Mouse (Mus musculus): ENCODE data around the gene Gm21985. TPM values are rescaled to one million over a fixed set of nuclear protein-coding genes. Genes with fewer than 3 reads are reported as not detected.

The Gm21985 gene
- polyA plus RNA-seq, 1 experiment from 2014 or later: 0.08 TPM

DNA sequence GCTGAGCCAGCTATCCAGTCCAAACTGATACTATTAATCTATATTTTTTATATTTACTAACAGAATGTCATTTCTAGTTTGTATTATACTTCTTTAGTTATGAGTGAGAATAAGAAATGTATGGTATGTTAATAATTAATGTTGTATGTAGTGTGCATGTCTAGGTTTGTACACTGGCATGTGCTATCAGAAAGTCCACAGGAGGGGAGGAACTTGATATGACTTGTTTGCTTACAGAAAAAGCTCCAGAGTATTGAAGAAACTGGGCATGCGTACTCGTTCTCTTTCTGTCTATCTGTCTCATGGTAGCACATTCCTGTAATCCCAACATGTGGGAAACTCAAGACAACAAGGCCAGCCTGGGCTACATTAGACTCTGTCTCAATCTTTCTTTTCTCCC, 52.1 kb downstream of the Gm21985 start:
- DNase-seq (ENCODE audit: low spot score) (no peak), ATAC-seq (ENCODE audit: insufficient number of reproducible peaks, low FRiP score, low TSS enrichment, low read depth) (no peak)
- no peaks in the 10 kb centered on the region for H3K36me3 ChIP-seq (ENCODE audit: control insufficient read depth, insufficient read depth, low read length)
- H3K4me3 ChIP-seq (ENCODE audit: low read depth, low read length): no peak overlapping the region
- H3K9ac ChIP-seq (ENCODE audit: low read length): no peak overlapping the region
- H3K27ac ChIP-seq (replicated peaks; ENCODE audit: low read depth, low read length): no peak overlapping the region
- H3K9me3 ChIP-seq (ENCODE audit: control insufficient read depth, low read length): no peaks in the 10 kb centered on the region
- no peak overlapping the region for H3K4me2 ChIP-seq (ENCODE audit: low read depth, severe bottlenecking)
- WGBS: 87% methylated on average over 2 of the region's 2 CpGs
- H3K4me1 ChIP-seq (ENCODE audit: control insufficient read depth, insufficient read depth, low read length): no peaks in the 10 kb centered on the region
- H3K27me3 ChIP-seq (ENCODE audit: control insufficient read depth, insufficient read depth, low read length): no peaks in the 10 kb centered on the region

DNA sequence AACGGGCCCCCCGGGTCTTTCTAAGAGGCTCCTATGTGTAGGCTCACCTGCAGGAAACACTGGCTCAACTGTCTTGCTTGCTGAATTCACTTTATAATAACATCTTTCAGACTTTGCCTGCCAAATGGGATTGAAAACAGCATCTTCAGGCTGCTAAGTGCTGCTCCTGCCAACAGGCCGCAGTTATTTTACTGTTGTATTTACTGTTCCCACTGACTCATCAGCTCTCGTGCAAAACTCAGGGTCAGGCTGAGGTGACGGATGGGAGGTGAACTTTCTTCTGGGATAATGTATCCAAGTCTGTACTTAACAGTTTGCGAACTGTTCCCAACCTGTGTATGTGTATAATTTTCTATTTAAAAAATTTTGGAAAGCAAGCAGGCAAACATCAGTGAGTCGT, 52.8 kb downstream of the Gm21985 start:
- Histone ChIP-seq H3K27me3 (ENCODE audit: control insufficient read depth, insufficient read depth, low read length) (no peaks in the 10 kb centered on the region), H3K4me3 (ENCODE audit: low read depth, low read length) (no peak overlapping the region), H3K27ac (replicated peaks; ENCODE audit: low read depth, low read length) (no peak overlapping the region), H3K9ac (ENCODE audit: low read length) (no peak overlapping the region), H3K36me3 (ENCODE audit: control insufficient read depth, insufficient read depth, low read length) (no peaks in the 10 kb centered on the region), H3K9me3 (ENCODE audit: control insufficient read depth, low read length) (no peaks in the 10 kb centered on the region), H3K4me1 (ENCODE audit: control insufficient read depth, insufficient read depth, low read length) (no peaks in the 10 kb centered on the region), H3K4me2 (ENCODE audit: low read depth, severe bottlenecking) (no peak overlapping the region)
- 84% methylated on average over 7 of the region's 7 CpGs for WGBS
- DNase-seq (ENCODE audit: low spot score) (no peak), ATAC-seq (ENCODE audit: insufficient number of reproducible peaks, low FRiP score, low TSS enrichment, low read depth) (no peak)

DNA sequence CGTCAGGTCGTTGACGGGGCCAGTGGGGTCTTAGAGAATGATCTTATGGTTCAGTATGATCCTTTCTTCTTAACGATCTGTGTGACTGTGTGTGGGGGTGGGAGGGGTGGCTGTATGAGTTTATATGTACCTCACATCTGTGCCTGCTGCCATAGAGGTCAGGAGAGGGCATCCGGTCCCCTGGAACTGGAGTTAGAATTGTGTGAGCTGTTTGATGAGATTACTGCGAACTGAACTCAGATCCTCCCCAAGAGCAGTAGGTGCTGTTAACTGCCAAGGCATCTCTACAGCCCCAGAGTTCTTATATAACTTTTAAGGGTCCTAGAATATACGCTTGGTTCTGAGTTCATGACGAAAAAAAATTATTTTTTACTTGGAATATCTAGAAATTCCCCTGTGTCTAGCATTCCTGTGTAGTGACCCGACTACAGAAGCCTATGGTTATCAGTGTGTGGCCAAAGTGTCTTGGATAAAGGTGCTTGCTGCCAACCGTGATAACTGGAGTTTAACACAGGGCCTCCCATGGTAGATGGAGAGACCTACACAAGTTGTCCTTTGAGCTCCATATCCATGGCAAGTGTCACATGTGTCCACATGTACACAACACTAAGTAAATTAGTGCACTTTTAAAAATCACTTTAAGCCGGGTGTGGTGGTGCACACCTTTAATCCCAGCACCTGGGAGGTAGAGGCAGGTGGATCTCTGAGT, 62.1 kb downstream of the Gm21985 start:
- Histone ChIP-seq H3K9ac (ENCODE audit: low read length) (no peak overlapping the region), H3K4me2 (ENCODE audit: low read depth, severe bottlenecking) (no peak overlapping the region), H3K9me3 (ENCODE audit: control insufficient read depth, low read length) (no peaks in the 10 kb centered on the region), H3K4me1 (ENCODE audit: control insufficient read depth, insufficient read depth, low read length) (no peaks in the 10 kb centered on the region), H3K4me3 (ENCODE audit: low read depth, low read length) (no peak overlapping the region), H3K27me3 (ENCODE audit: control insufficient read depth, insufficient read depth, low read length) (no peaks in the 10 kb centered on the region), H3K27ac (replicated peaks; ENCODE audit: low read depth, low read length) (no peak overlapping the region), H3K36me3 (ENCODE audit: control insufficient read depth, insufficient read depth, low read length) (no peaks in the 10 kb centered on the region)
- no peak for ATAC-seq (ENCODE audit: insufficient number of reproducible peaks, low FRiP score, low TSS enrichment, low read depth)
- 70% methylated on average over 11 of the region's 11 CpGs for WGBS
- no peak for DNase-seq (ENCODE audit: low spot score)

DNA sequence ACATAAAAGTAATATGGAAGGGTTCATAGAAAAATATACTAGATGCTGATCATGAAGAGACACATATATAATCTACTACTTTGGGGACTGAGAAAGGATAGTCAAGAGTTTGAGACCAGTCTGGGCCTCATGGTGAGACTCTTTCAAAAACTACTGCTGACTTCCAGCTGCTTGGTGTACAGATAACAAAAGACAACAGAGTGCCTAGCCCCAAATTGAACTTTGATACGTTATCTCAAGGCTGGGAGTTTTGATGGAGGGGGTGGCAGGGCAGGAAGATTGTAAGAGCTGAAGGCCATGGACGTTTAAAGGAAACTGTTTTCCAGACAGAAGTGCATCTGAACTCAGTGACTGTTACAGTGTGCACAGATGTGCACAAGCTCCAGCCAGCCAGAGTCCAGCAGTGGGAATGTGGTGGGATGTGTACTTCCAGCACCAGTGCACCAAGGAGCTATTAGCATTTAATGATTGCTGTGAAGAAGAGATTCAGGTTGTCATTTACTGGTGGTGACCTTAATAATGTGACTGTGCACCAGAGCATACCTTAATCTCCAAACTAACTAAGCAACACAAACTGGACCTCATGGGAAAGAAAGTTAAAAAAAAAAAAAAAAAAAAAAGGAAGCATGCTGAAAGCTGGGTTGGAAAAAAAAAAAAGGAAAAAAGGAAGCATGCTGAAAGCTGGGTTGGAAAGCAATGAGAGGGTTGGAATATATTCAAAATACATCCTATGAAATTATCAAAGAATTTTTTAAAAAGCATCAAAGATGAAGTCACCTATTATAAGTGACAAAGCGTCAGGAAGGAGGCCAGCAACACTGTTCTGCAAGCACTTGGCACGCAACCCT, 66.2 kb downstream of the Gm21985 start:
- H3K9ac ChIP-seq (ENCODE audit: low read length): no peak overlapping the region
- H3K27me3 ChIP-seq (ENCODE audit: control insufficient read depth, insufficient read depth, low read length): no peaks in the 10 kb centered on the region
- DNase-seq (ENCODE audit: low spot score): no peak
- WGBS: 79% methylated on average over 4 of the region's 4 CpGs
- no peaks in the 10 kb centered on the region for H3K36me3 ChIP-seq (ENCODE audit: control insufficient read depth, insufficient read depth, low read length)
- H3K4me2 ChIP-seq (ENCODE audit: low read depth, severe bottlenecking): no peak overlapping the region
- H3K4me3 ChIP-seq (ENCODE audit: low read depth, low read length): no peak overlapping the region
- H3K4me1 ChIP-seq (ENCODE audit: control insufficient read depth, insufficient read depth, low read length): no peaks in the 10 kb centered on the region
- H3K27ac ChIP-seq (replicated peaks; ENCODE audit: low read depth, low read length): no peak overlapping the region
- ATAC-seq (ENCODE audit: insufficient number of reproducible peaks, low FRiP score, low TSS enrichment, low read depth): no peak
- H3K9me3 ChIP-seq (ENCODE audit: control insufficient read depth, low read length): no peaks in the 10 kb centered on the region

DNA sequence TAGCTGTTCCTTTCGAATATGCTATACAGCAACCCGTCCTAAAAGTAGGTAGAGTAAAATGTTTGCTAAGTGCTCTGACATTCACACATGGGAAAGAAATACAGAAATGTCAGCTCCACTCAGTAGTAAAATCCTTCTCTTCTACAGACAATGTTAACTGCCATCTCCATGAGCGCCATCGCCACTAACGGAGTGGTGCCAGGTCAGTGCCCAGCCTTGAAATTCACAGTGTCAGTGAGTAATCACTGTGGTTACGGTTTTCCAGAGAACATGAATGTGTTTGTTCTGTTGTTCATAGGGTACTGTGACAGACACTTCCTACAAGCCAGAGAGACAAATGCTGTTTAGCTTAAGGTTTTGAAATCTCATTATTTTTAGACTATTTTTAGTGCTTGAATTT, 71.1 kb downstream of the Gm21985 start:
- Histone ChIP-seq H3K4me1 (ENCODE audit: control insufficient read depth, insufficient read depth, low read length) (no peaks in the 10 kb centered on the region), H3K4me2 (ENCODE audit: low read depth, severe bottlenecking) (no peak overlapping the region), H3K36me3 (ENCODE audit: control insufficient read depth, insufficient read depth, low read length) (no peaks in the 10 kb centered on the region), H3K9ac (ENCODE audit: low read length) (no peak overlapping the region), H3K9me3 (ENCODE audit: control insufficient read depth, low read length) (no peaks in the 10 kb centered on the region), H3K27me3 (ENCODE audit: control insufficient read depth, insufficient read depth, low read length) (no peaks in the 10 kb centered on the region), H3K27ac (replicated peaks; ENCODE audit: low read depth, low read length) (no peak overlapping the region), H3K4me3 (ENCODE audit: low read depth, low read length) (no peak overlapping the region)
- 96% methylated on average over 6 of the region's 6 CpGs for WGBS
- ATAC-seq (ENCODE audit: insufficient number of reproducible peaks, low FRiP score, low TSS enrichment, low read depth): no peak
- no peak for DNase-seq (ENCODE audit: low spot score)

DNA sequence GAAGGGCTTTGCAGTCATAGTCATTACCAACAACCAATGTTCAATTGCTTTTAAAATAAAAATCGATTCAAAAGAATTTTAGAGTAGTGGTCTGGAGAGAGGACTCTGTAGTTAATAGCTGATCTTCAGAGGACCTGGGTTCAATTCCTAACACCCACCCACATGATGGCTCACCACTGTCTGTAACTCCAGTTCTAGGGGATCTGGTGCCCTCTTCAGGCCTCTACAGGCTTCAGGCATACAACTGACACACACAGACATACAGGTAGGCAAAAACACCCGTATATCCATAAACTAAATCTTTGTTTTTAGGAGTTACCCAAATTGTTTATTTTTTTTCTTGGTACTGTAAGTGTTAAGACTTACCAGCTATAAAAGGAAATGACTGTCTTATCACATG, 73.6 kb downstream of the Gm21985 start:
- no peaks in the 10 kb centered on the region for H3K9me3 ChIP-seq (ENCODE audit: control insufficient read depth, low read length)
- ATAC-seq (ENCODE audit: insufficient number of reproducible peaks, low FRiP score, low TSS enrichment, low read depth): no peak
- WGBS: 90% methylated on average over 2 of the region's 2 CpGs

DNA sequence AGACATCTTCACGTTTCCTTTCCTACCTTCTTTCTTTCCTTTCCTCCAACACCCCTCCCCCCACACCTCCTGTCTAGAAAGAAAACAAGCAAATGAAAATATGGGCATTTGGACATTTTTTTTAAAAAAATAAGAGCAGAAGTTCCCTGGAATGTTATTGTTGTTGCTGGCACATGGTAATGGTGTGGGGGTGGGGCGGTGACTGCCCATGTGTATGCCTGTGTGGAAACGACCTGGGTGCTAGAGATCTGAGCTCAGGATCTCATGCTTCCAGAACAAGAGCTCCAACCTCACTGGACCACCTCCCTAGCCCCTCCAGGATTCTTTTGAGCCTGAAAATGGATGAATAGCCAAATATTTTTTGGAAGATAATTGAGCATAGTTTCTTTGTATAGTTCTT, 75.0 kb downstream of the Gm21985 start:
- H3K36me3 ChIP-seq (ENCODE audit: control insufficient read depth, insufficient read depth, low read length): no peaks in the 10 kb centered on the region
- no peaks in the 10 kb centered on the region for H3K9me3 ChIP-seq (ENCODE audit: control insufficient read depth, low read length)
- H3K9ac ChIP-seq (ENCODE audit: low read length): no peak overlapping the region
- H3K27ac ChIP-seq (replicated peaks; ENCODE audit: low read depth, low read length): no peak overlapping the region
- no peaks in the 10 kb centered on the region for H3K4me1 ChIP-seq (ENCODE audit: control insufficient read depth, insufficient read depth, low read length)
- H3K27me3 ChIP-seq (ENCODE audit: control insufficient read depth, insufficient read depth, low read length): no peaks in the 10 kb centered on the region
- ATAC-seq (ENCODE audit: insufficient number of reproducible peaks, low FRiP score, low TSS enrichment, low read depth) (no peak), DNase-seq (ENCODE audit: low spot score) (no peak)
- no peak overlapping the region for H3K4me3 ChIP-seq (ENCODE audit: low read depth, low read length)
- WGBS: 74% methylated on average over 3 of the region's 3 CpGs
- no peak overlapping the region for H3K4me2 ChIP-seq (ENCODE audit: low read depth, severe bottlenecking)

More for the DNA sequence above, 73.6 kb downstream of the Gm21985 start:
- Histone ChIP-seq H3K27me3 (ENCODE audit: control insufficient read depth, insufficient read depth, low read length) (no peaks in the 10 kb centered on the region), H3K9ac (ENCODE audit: low read length) (no peak overlapping the region), H3K4me2 (ENCODE audit: low read depth, severe bottlenecking) (no peak overlapping the region), H3K36me3 (ENCODE audit: control insufficient read depth, insufficient read depth, low read length) (no peaks in the 10 kb centered on the region), H3K27ac (replicated peaks; ENCODE audit: low read depth, low read length) (no peak overlapping the region), H3K4me1 (ENCODE audit: control insufficient read depth, insufficient read depth, low read length) (no peaks in the 10 kb centered on the region), H3K4me3 (ENCODE audit: low read depth, low read length) (no peak overlapping the region)
- no peak for DNase-seq (ENCODE audit: low spot score)

DNA sequence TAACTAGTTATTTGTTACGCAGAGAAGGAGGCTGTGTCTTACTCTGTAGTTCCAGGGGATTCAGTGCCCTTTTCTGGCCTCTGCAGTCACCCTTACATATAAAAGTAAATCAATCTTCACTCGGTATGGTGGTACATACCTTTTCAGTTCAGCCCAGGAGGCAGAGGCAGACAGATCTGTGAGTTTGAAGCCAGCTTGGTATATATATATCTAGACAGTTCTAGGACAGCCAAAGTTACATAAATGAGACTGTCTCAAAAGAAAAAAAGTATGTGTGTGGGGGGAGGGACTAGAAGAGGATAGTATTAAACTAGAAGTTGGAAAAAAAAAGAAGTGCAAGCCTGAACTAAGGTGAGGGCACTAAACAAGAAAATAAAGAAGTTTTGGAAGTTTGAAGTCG, 82.1 kb downstream of the Gm21985 start:
- Histone ChIP-seq H3K4me1 (ENCODE audit: control insufficient read depth, insufficient read depth, low read length) (no peaks in the 10 kb centered on the region), H3K36me3 (ENCODE audit: control insufficient read depth, insufficient read depth, low read length) (no peaks in the 10 kb centered on the region; the same call in 1 of the 2 replicates), H3K4me3 (ENCODE audit: low read depth, low read length) (no peak overlapping the region), H3K27me3 (ENCODE audit: control insufficient read depth, insufficient read depth, low read length) (no peaks in the 10 kb centered on the region), H3K4me2 (ENCODE audit: low read depth, severe bottlenecking) (no peak overlapping the region), H3K9me3 (ENCODE audit: control insufficient read depth, low read length) (no peaks in the 10 kb centered on the region), H3K27ac (replicated peaks; ENCODE audit: low read depth, low read length) (no peak overlapping the region), H3K9ac (ENCODE audit: low read length) (no peak overlapping the region)
- ATAC-seq (ENCODE audit: insufficient number of reproducible peaks, low FRiP score, low TSS enrichment, low read depth) (no peak), DNase-seq (ENCODE audit: low spot score) (no peak)
- 91% methylated on average over 3 of the region's 3 CpGs for WGBS
